Mouse (Mus musculus): ENCODE results near the gene 6030468B19Rik.

DNA sequence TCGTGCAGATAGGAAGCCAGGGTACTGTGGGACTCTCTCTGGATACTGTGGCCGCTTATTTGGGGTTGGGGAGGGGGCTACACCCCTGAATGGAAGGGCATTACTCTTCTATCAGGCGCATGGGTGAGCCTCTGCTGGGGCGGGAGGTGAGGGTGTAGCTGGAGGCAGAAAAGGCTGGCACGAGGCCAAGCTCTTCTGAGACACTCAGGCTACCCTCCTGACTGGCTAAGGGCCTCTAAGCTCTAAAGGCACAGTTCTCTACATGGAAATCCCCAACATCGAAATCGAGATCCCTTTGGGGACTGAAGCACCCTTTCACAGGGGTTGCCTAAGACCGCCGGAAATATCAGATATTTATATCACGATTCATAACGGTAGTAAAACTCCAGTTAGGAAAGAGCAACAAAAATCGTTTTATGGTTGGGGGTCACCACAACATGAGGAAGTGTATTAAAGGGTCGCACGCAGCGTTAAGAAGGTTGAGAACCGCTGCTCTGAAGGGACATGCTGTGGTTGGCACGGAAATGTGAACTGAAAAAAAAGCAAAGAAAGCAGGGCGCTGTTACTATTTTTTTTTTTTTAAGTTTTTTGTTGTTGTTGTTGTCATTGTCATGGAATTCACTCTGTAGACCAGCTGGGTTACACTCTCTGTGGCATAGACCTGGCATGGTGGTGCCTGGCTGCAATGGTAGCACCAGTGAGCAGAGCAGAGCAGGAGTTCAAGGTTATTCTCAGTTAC lies 30.9 kb downstream of the 6030468B19Rik start:
- no peak for TF ChIP-seq CTCF (conservative IDR thresholded peaks at IDR 0.05; ENCODE audit: low read length)
- TF ChIP-seq NANOG (IDR thresholded peaks at IDR 0.05; ENCODE audit: borderline replicate concordance, low read length), result no peak
